Mouse (Mus musculus) liver, adult 2 months (tissue): ENCODE results near the gene Lrrc71. TPM values are rescaled to one million over a fixed set of nuclear protein-coding genes. Genes with fewer than 3 reads are reported as not detected.

Source experiments
- DNase-seq: peaks from one replicate; pipeline ENCODE4 v3.0.0-alpha.2; 2011; ENCODE audit warnings: low read depth, low spot score; ENCODE audit errors: extremely low read depth
- H3K27ac ChIP-seq: fragments of 200-500 bp; replicated peaks from 2 replicates; pipeline ENCODE4 v1.5.1; 2012; ENCODE audit warnings: low read depth, mild to moderate bottlenecking, control low read depth, inconsistent platforms, low read length; ENCODE audit not compliant: insufficient read depth
- H3K27me3 ChIP-seq: fragments of 200-500 bp; 2 replicates; pipeline ENCODE4 v1.6.1; 2012; ENCODE audit warnings: mild to moderate bottlenecking, moderate library complexity, low read length, inconsistent platforms; ENCODE audit not compliant: control insufficient read depth, insufficient read depth
- H3K36me3 ChIP-seq: fragments of 200-500 bp; 2 replicates; pipeline ENCODE4 v1.6.1; 2012; ENCODE audit warnings: low read length, inconsistent platforms; ENCODE audit not compliant: control insufficient read depth, insufficient read depth
- H3K4me1 ChIP-seq: fragments of 200-500 bp; 2 replicates; pipeline ENCODE4 v1.6.1; 2011; ENCODE audit warnings: low read length; ENCODE audit not compliant: control insufficient read depth, insufficient read depth
- H3K4me3 ChIP-seq: fragments of 200-500 bp; 2 replicates; pipeline ENCODE4 v1.5.1; 2011; ENCODE audit warnings: low read depth, mild to moderate bottlenecking, control low read depth, low read length, moderate library complexity; ENCODE audit not compliant: insufficient read depth
- H3K79me2 ChIP-seq: fragments of 200-500 bp; 2 replicates; pipeline ENCODE4 v1.6.1; 2012; ENCODE audit warnings: inconsistent platforms, mild to moderate bottlenecking, low read length, moderate library complexity; ENCODE audit not compliant: control insufficient read depth, insufficient read depth
- H3K9ac ChIP-seq: fragments of 200-500 bp; 2 replicates; pipeline ENCODE4 v1.6.1; 2012; ENCODE audit warnings: low read depth, mild to moderate bottlenecking, control low read depth, inconsistent platforms, low read length
- CTCF ChIP-seq: fragments of 200-500 bp; IDR thresholded peaks from 2 replicates; pipeline ENCODE4 v1.5.1; 2011; ENCODE audit warnings: low read depth, low read length, control low read depth
- POLR2A ChIP-seq: fragments of 200-500 bp; IDR thresholded peaks from 2 replicates; pipeline ENCODE4 v1.6.1; 2011; ENCODE audit warnings: low read length, control low read depth; ENCODE audit not compliant: insufficient read depth; ENCODE audit errors: extremely low read depth
- WGBS: fragments of 180-500 bp; shearing (Covaris S2); methylation state at CpG from one replicate; pipeline ENCODE4 v1.1.7; 2018; 5-methylcytosine and 5-hydroxymethylcytosine counted together
- polyA plus RNA-seq: library from polyadenylated mRNA; depleted of rRNA; stranded (reverse); fragments of >200 nt; gene quantifications from 2 replicates; pipeline ENCODE4 v1.2.3, GENCODE M21; 2012
- total RNA-seq: library from RNA; depleted of rRNA; stranded (reverse); fragments of >200 nt; gene quantifications from 2 replicates; pipeline ENCODE4 v1.2.3, GENCODE M21; 2014

Lrrc71 gene
- total and polyA plus RNA-seq, 2 experiments: under 0.01 to 0.04 TPM

DNA sequence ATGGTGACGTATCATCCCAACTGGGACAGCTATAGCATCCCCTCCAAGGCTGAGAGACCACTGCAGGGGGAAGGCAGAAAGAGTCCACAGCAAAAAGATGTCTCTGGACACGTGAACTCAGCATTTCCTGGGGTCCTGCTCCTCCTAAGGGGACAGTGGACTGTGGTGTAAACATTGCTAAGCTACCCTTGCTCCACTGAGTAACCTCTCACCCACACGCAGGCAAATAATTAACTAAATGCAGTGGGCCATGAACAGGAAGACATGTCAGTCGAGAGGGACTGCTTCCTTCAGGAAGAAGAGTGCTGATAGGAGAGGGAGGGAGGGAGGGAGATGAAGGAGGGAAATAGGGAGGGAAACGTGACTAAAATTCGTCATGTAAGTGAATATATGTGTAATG, 22.7 kb upstream of the Lrrc71 start:
- TF ChIP-seq POLR2A (no peak), CTCF (no peak)
- Histone ChIP-seq H3K27ac (no peak overlapping the region), H3K9ac (no peak overlapping the region), H3K79me2 (0 out of 2 replicates have a peak, but pooled peaks cover 4% of the 10 kb centered on the region), H3K27me3 (no peaks in the 10 kb centered on the region), H3K4me1 (peaks cover 4% of the 10 kb centered on the region), H3K4me3 (no peak overlapping the region), H3K36me3 (no peaks in the 10 kb centered on the region)
- 7% methylated on average over 6 of the region's 6 CpGs for WGBS
- peak; percentile 77 for DNase-seq

- no peak overlapping the region for H3K9ac ChIP-seq
- peaks cover 4% of the 10 kb centered on the region for H3K4me1 ChIP-seq
- H3K27me3 ChIP-seq: no peaks in the 10 kb centered on the region
- DNase-seq: peak; percentile 55
- H3K36me3 ChIP-seq: no peaks in the 10 kb centered on the region
- 0 out of 2 replicates have a peak, but pooled peaks cover 4% of the 10 kb centered on the region for H3K79me2 ChIP-seq
- H3K4me3 ChIP-seq: no peak overlapping the region
- TF ChIP-seq CTCF: peak; percentile 55
- no peak for TF ChIP-seq POLR2A
- WGBS: 3% methylated on average over 4 of the region's 4 CpGs
- no peak overlapping the region for H3K27ac ChIP-seq
Measured at GRCm38 (mm10) chr3:87770280-87770679, 21.9 kb upstream of the Lrrc71 start.

DNA sequence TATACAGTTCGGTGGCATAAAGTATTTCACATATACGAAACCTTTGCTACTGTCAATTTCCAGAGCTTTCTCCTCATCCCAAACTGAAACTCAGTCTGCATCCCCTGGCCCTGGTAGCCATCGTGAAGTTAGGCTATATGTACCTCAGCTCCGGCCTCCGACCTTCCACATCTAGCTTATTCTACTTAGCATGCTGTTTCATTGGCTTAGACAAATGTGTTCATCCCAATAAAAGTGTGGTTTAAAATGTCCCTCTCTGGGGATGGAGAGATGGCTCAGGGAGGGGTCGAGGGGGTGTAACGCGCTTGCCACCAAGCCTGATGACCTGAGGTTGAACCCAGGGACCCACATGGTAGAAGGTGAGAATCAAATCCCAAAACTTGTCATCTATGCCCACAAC, 21.1 kb upstream of the Lrrc71 start:
- no peak overlapping the region for H3K27ac ChIP-seq
- peaks cover 4% of the 10 kb centered on the region for H3K4me1 ChIP-seq
- H3K9ac ChIP-seq: no peak overlapping the region
- no peaks in the 10 kb centered on the region for H3K27me3 ChIP-seq
- no peak for DNase-seq
- TF ChIP-seq CTCF: no peak
- TF ChIP-seq POLR2A: no peak
- 75% methylated on average over 8 of the region's 8 CpGs for WGBS
- no peaks in the 10 kb centered on the region for H3K36me3 ChIP-seq
- H3K4me3 ChIP-seq: no peak overlapping the region
- 0 out of 2 replicates have a peak, but pooled peaks cover 4% of the 10 kb centered on the region for H3K79me2 ChIP-seq

- Histone ChIP-seq H3K27me3 (no peaks in the 10 kb centered on the region), H3K36me3 (no peaks in the 10 kb centered on the region), H3K9ac (peak overlapping the region; percentile 67), H3K79me2 (0 out of 2 replicates have a peak, but pooled peaks cover 4% of the 10 kb centered on the region), H3K27ac (peak overlapping the region; percentile 81), H3K4me1 (peaks cover 4% of the 10 kb centered on the region), H3K4me3 (peak overlapping the region; percentile 64)
- DNase-seq: no peak
- peak; percentile 55 for TF ChIP-seq POLR2A
- peak; percentile 82 for TF ChIP-seq CTCF
- WGBS: 2% methylated on average over 37 of the region's 37 CpGs
Measured at GRCm38 (mm10) chr3:87768844-87769243, 20.4 kb upstream of the Lrrc71 start.

DNA sequence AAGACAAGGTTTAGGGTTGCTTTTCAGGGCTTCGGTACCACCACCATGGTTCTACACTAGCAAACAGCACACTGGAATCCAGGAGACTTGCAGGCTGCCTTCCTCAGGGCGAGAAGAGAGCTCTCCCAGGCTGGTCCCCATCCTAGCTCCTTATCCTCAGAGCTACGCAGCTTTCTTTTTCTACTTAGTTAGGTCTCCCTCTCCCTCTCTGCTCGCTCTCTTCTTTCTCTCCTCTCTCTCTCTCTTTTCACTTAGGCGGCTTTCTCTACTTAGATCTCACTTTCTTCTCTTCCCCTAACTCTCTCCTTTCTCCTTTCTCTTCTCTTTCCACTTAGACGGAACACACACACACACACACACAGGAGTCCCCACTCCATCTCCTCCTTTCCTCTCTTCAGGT, 20.0 kb upstream of the Lrrc71 start:
- Histone ChIP-seq H3K79me2 (0 out of 2 replicates have a peak, but pooled peaks cover 4% of the 10 kb centered on the region), H3K27me3 (no peaks in the 10 kb centered on the region), H3K4me3 (peak overlapping the region; percentile 64), H3K36me3 (no peaks in the 10 kb centered on the region), H3K27ac (peak overlapping the region; percentile 81), H3K9ac (peak overlapping the region; percentile 67), H3K4me1 (peaks cover 4% of the 10 kb centered on the region)
- DNase-seq: no peak
- WGBS: 70% methylated on average over 6 of the region's 6 CpGs
- no peak for TF ChIP-seq POLR2A

DNA sequence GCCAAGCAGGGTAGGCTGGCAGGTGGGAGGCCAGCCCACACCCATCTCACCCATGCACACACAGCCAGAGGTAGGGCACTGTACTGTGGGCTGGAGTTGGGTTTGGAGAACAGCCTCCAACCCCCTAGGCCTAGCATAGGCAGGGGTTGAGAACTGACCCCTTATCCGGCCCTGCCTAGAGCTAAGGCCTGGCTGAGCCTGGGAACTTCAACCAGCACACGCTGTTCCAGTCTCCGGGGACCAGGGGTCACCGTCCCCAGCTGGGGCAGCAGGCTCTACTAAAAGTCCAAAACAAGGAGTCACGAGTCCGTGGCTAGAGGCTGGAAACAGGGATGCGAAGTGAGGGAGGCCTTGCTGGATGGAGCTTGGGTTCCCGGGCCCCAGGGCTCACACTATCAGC, 19.3 kb upstream of the Lrrc71 start:
- Histone ChIP-seq H3K4me1 (peaks cover 4% of the 10 kb centered on the region), H3K79me2 (0 out of 2 replicates have a peak, but pooled peaks cover 4% of the 10 kb centered on the region), H3K36me3 (no peaks in the 10 kb centered on the region), H3K27me3 (no peaks in the 10 kb centered on the region), H3K4me3 (peak overlapping the region; percentile 64), H3K9ac (peak overlapping the region; percentile 47), H3K27ac (peak overlapping the region; percentile 81)
- WGBS: 73% methylated on average over 8 of the region's 8 CpGs
- DNase-seq: peak; percentile 24
- TF ChIP-seq CTCF (no peak), POLR2A (no peak)
